Mouse (Mus musculus): Measurements from ENCODE around the gene Tex9. TPM values are rescaled to one million over a fixed set of nuclear protein-coding genes. Genes with fewer than 3 reads are reported as not detected.

The Tex9 gene
- polyA plus RNA-seq, 1 experiment from 2014 or later, result 69.6 TPM

GRCm38 (mm10) chr9:72515366-72515765 lies 23.4 kb upstream of the Tex9 start:
- Histone ChIP-seq H3K4me3 (no peak overlapping the region), H3K9me3 (replicated peaks) (no peaks in the 10 kb centered on the region), H3K36me3 (no peaks in the 10 kb centered on the region), H3K27ac (replicated peaks) (no peak overlapping the region), H3K4me1 (peaks cover 2% of the 10 kb centered on the region; the same call in 1 of the 2 replicates), H3K27me3 (ENCODE audit: low read depth, poor library complexity, severe bottlenecking) (no peaks in the 10 kb centered on the region)
- no peak for DNase-seq (ENCODE audit: low spot score)

DNA sequence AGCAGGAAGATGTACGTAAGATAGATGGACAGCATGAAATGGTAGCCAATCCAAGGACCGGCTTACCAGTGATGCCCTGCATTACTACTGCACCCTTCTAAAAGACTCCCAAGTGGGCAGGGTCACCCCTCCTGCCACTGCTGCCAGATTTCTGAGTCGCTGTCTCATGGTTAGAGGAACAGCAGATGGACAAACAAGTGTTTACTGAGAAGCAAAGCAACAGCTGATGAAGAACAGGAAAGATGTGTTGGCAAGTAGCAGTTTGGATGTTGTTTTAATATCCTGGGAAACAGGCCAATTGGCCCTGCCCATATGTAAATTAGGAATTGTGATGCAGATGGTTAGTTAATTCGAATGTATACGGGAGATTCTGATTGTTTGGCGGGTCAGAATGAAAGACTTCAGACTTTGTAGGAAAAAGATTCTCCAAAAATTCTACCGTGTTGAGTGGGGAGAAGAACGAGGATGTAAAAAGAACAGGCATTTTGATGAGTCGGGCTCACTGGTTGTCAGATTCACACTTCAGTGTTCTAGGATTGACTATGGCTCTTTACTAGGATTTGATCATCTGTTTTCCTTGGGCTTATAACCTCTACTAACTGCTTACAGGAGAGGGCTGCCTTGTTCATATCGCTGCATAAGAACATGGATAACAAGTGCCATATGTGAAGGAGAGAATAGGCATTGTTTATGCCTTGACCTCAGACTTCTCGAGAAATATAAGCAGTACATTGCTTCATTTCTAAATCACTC lies 20.4 kb upstream of the Tex9 start:
- no peaks in the 10 kb centered on the region for H3K36me3 ChIP-seq
- H3K4me3 ChIP-seq, result no peak overlapping the region
- no peak overlapping the region for H3K27ac ChIP-seq (replicated peaks)
- no peaks in the 10 kb centered on the region for H3K4me1 ChIP-seq
- 62% methylated on average over 11 of the region's 11 CpGs for WGBS
- no peaks in the 10 kb centered on the region for H3K9me3 ChIP-seq (replicated peaks)
- H3K27me3 ChIP-seq (ENCODE audit: low read depth, poor library complexity, severe bottlenecking), result no peaks in the 10 kb centered on the region
- no peak for DNase-seq (ENCODE audit: low spot score)

DNA sequence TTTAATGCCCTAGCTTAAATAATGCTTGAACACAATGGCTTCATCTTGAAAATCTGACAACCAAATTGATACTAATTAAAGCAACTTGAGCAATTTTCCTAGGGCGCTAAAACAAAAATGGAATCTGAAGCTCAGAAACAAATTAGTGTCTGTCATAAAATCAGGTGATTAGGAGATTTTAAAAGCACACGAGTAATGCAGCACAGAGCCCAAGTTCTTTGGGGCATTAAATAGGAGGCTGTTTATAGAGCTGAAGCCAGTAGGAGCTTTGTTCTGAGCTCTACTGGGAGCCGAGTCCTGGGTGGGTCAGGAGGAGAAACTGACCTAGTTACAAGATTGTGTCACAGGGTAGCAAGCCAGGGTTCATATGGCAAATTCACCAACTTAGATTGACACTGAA lies 5.2 kb upstream of the Tex9 start:
- Histone ChIP-seq H3K36me3 (no peaks in the 10 kb centered on the region), H3K4me1 (peaks cover 7% of the 10 kb centered on the region), H3K27me3 (ENCODE audit: low read depth, poor library complexity, severe bottlenecking) (no peaks in the 10 kb centered on the region), H3K4me3 (no peak overlapping the region), H3K9me3 (replicated peaks) (no peaks in the 10 kb centered on the region), H3K27ac (replicated peaks) (no peak overlapping the region)
- no peak for DNase-seq (ENCODE audit: low spot score)
- WGBS, result 84% methylated on average over 3 of the region's 3 CpGs

GRCm38 (mm10) chr9:72496691-72497090 lies 4.7 kb upstream of the Tex9 start:
- no peak for DNase-seq (ENCODE audit: low spot score)
- Histone ChIP-seq H3K4me1 (peaks cover 10% of the 10 kb centered on the region), H3K27me3 (ENCODE audit: low read depth, poor library complexity, severe bottlenecking) (no peaks in the 10 kb centered on the region), H3K36me3 (no peaks in the 10 kb centered on the region), H3K4me3 (no peak overlapping the region), H3K27ac (replicated peaks) (no peak overlapping the region), H3K9me3 (replicated peaks) (no peaks in the 10 kb centered on the region)
- WGBS, result 82% methylated on average over 2 of the region's 2 CpGs

DNA sequence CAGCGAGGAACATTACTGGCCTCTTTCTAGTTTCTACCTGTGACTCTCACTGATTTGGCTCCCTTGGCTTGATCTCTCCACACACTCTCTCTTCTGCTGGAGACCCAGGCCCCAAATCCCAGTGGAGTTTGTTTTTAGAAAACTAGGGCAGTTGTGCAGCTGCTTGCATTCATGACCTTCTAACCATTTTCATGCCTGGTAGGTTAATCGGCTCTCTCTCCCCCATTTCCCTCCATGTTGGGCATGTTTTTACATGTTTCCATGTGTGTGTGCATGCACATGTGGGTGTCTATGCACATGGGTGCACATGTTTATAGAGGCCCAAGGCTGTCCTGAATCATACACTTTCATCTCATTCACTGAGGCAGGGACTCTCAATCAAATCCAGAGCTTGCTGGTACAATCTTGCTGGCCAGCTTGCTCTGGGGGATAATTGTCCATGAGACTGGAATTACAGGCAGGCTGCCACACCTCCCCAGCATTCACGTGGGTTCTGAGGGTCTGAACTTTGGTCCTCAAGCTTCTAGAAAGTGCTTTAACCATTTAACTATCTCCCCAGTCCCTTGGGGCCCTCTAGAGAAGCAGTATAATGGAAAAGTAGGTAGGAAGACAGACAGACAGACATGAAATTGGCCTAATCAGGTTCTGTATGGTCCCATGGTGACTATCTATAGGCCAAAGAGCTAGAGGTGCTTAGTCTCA lies 2.1 kb upstream of the Tex9 start:
- 84% methylated on average over 3 of the region's 3 CpGs for WGBS
- Histone ChIP-seq H3K36me3 (peaks cover 5% of the 10 kb centered on the region), H3K9me3 (replicated peaks) (no peaks in the 10 kb centered on the region)

GRCm38 (mm10) chr9:72493465-72493864 lies 1.5 kb upstream of the Tex9 start:
- WGBS, result 87% methylated on average over 2 of the region's 2 CpGs
- H3K9me3 ChIP-seq (replicated peaks), result no peaks in the 10 kb centered on the region
- no peak overlapping the region for H3K4me3 ChIP-seq
- H3K27ac ChIP-seq (replicated peaks), result no peak overlapping the region
- peaks cover 19% of the 10 kb centered on the region for H3K4me1 ChIP-seq
- DNase-seq (ENCODE audit: low spot score), result no peak
- no peaks in the 10 kb centered on the region for H3K27me3 ChIP-seq (ENCODE audit: low read depth, poor library complexity, severe bottlenecking)
- peaks cover 7% of the 10 kb centered on the region for H3K36me3 ChIP-seq

More for the DNA sequence above, 2.1 kb upstream of the Tex9 start:
- Histone ChIP-seq H3K27me3 (ENCODE audit: low read depth, poor library complexity, severe bottlenecking) (no peaks in the 10 kb centered on the region), H3K27ac (replicated peaks) (no peak overlapping the region), H3K4me1 (peaks cover 19% of the 10 kb centered on the region), H3K4me3 (no peak overlapping the region)
- DNase-seq (ENCODE audit: low spot score), result no peak

DNA sequence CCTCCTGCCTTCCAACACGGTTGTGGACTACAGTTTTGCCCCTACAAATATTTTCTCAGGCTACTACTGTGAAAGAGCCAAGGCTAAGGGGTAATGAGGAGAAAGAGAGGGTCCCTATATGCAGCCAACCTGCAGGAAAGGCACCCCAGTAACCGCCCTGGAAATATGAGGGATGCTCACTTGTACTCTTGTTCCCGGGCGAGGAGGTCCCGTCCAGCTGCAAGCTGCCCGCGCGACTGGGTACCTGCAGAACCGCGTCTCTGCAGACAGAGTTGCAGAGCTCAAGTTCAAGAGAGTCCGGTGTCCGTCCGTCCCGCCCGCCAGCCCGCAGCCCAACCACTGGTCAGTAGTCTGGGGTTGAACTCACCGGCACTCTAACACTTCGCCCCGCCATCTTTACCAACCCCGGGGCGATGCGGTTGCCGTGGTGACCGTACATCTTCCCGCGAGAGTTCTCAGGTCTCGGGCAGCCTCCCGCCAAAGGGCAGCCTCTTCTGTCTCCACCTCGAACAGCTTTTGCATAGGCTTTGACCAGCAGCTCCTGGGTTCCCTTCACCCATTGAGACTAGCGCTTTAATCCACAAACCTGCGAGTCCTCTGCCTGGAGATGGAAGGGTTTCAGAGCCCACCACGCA lies 336 bp downstream of the Tex9 start:
- DNase-seq (ENCODE audit: low spot score), result peak; percentile 94
- Histone ChIP-seq H3K36me3 (peaks cover 24% of the 10 kb centered on the region), H3K27ac (replicated peaks) (peak overlapping the region; percentile 92), H3K27me3 (ENCODE audit: low read depth, poor library complexity, severe bottlenecking) (no peaks in the 10 kb centered on the region), H3K9me3 (replicated peaks) (no peaks in the 10 kb centered on the region), H3K4me1 (peaks cover 19% of the 10 kb centered on the region), H3K4me3 (peak overlapping the region; percentile 88)
- under 1% methylated on average over 32 of the region's 32 CpGs for WGBS

- WGBS, result 93% methylated on average over 5 of the region's 5 CpGs
- H3K4me1 ChIP-seq, result peaks cover 19% of the 10 kb centered on the region
- H3K4me3 ChIP-seq, result no peak overlapping the region
- H3K27me3 ChIP-seq (ENCODE audit: low read depth, poor library complexity, severe bottlenecking), result no peaks in the 10 kb centered on the region
- H3K9me3 ChIP-seq (replicated peaks), result no peaks in the 10 kb centered on the region
- H3K36me3 ChIP-seq, result peaks cover 49% of the 10 kb centered on the region
- H3K27ac ChIP-seq (replicated peaks), result no peak overlapping the region
- no peak for DNase-seq (ENCODE audit: low spot score)
Observed at GRCm38 (mm10) chr9:72489131-72489530, 2.9 kb downstream of the Tex9 start.

- Histone ChIP-seq H3K27me3 (ENCODE audit: low read depth, poor library complexity, severe bottlenecking) (no peaks in the 10 kb centered on the region), H3K9me3 (replicated peaks) (no peaks in the 10 kb centered on the region), H3K27ac (replicated peaks) (no peak overlapping the region), H3K4me3 (no peak overlapping the region), H3K36me3 (peaks cover 55% of the 10 kb centered on the region), H3K4me1 (peaks cover 19% of the 10 kb centered on the region)
- DNase-seq (ENCODE audit: low spot score), result no peak
Observed at GRCm38 (mm10) chr9:72488523-72488922, 3.5 kb downstream of the Tex9 start.

GRCm38 (mm10) chr9:72479276-72479675 lies 12.7 kb downstream of the Tex9 start:
- Histone ChIP-seq H3K4me1 (no peaks in the 10 kb centered on the region), H3K36me3 (peaks cover 91% of the 10 kb centered on the region), H3K4me3 (no peak overlapping the region), H3K27me3 (ENCODE audit: low read depth, poor library complexity, severe bottlenecking) (no peaks in the 10 kb centered on the region), H3K9me3 (replicated peaks) (no peaks in the 10 kb centered on the region), H3K27ac (replicated peaks) (no peak overlapping the region)
- no peak for DNase-seq (ENCODE audit: low spot score)
- 86% methylated on average over 1 of the region's 1 CpGs for WGBS

GRCm38 (mm10) chr9:72477306-72477705 lies 14.7 kb downstream of the Tex9 start:
- Histone ChIP-seq H3K36me3 (peaks cover 93% of the 10 kb centered on the region), H3K9me3 (replicated peaks) (no peaks in the 10 kb centered on the region), H3K27ac (replicated peaks) (no peak overlapping the region), H3K4me3 (no peak overlapping the region), H3K27me3 (ENCODE audit: low read depth, poor library complexity, severe bottlenecking) (no peaks in the 10 kb centered on the region), H3K4me1 (no peaks in the 10 kb centered on the region)
- WGBS, result 88% methylated on average over 6 of the region's 6 CpGs
- no peak for DNase-seq (ENCODE audit: low spot score)

- peaks cover 90% of the 10 kb centered on the region for H3K36me3 ChIP-seq
- H3K4me1 ChIP-seq, result no peaks in the 10 kb centered on the region
- DNase-seq (ENCODE audit: low spot score), result no peak
- WGBS, result 95% methylated on average over 9 of the region's 9 CpGs
- no peak overlapping the region for H3K27ac ChIP-seq (replicated peaks)
- no peaks in the 10 kb centered on the region for H3K27me3 ChIP-seq (ENCODE audit: low read depth, poor library complexity, severe bottlenecking)
- no peak overlapping the region for H3K4me3 ChIP-seq
- no peaks in the 10 kb centered on the region for H3K9me3 ChIP-seq (replicated peaks)
Observed at GRCm38 (mm10) chr9:72475511-72475910, 16.5 kb downstream of the Tex9 start.

- Histone ChIP-seq H3K27me3 (ENCODE audit: low read depth, poor library complexity, severe bottlenecking) (no peaks in the 10 kb centered on the region), H3K36me3 (peaks cover 82% of the 10 kb centered on the region), H3K9me3 (replicated peaks) (no peaks in the 10 kb centered on the region), H3K4me3 (no peak overlapping the region), H3K4me1 (no peaks in the 10 kb centered on the region), H3K27ac (replicated peaks) (no peak overlapping the region)
- no peak for DNase-seq (ENCODE audit: low spot score)
- 91% methylated on average over 1 of the region's 1 CpGs for WGBS
Observed at GRCm38 (mm10) chr9:72469851-72470250, 22.2 kb downstream of the Tex9 start.
